Mouse (Mus musculus): ENCODE results near the gene Hoxd4. TPM values are rescaled to one million over a fixed set of nuclear protein-coding genes. Genes with fewer than 3 reads are reported as not detected.
A peak's percentile ranks its signal among the peaks of the same experiment; 100 is the strongest.

Gene Hoxd4
- total RNA-seq, 2 experiments from 2014 or later = 1.1 to 1.5 TPM

DNA sequence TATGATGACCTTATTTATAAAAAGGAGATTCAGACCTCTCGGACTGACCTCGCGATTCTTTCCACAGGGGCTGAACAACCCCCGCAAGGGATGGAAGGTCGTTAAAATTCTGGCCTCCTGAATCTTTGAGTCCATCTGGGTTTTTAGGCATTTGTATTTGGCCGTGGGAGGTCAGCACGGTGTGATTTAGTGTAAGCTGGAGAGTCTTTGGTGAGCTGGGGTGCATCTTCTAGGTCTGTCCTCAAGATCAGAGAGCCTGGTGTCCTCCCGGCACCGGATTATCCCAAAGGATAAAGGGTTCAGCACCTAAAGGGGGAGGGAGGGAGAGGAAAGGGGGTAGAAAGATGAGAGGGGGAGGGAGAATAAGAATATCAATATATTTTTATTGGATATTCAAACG is 8.4 kb upstream of the Hoxd4 start:
- no peak for DNase-seq
- intact Hi-C loops (cut with DNase I) = loop anchor here (2.0 to 5.0 kb wide), 4 partner anchors 259 to 449 kb away; no protein-coding TSS in a partner anchor

DNA sequence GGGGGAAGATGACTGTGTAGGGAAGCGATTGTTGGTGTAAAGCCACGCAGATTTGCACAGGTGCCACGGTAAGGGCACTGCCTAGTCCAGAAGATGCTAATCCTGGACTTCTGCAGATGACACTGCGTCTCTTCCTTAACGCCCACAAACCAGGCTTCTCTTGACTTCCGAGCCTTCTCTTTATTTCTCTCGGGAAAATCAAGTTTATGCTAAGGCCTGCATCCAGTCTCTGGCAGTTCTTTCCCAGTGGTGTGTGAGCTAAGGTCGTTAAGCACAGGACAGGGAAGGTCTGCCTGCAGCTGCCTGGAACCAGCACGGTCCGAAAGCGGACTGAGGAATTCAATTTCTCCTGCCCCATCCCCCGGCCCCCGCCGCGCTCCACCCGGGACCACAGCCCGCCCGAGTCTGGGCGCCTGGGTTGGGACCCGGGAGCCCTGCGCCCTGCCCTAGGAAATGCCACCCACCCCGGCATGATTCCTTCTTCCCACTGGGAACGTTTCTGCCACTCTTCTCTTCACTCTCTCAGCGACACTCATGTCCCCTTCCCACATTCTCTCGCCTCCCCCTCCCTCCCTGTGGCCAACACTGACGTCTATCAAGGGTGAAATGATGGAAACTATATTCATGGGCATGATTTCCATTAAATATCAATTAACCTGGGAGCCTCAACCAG is 7.9 kb upstream of the Hoxd4 start:
- intact Hi-C loops (cut with DNase I) = loop anchor here (2.0 to 5.0 kb wide), 4 partner anchors 258 to 448 kb away; no protein-coding TSS in a partner anchor
- DNase-seq = no peak

DNA sequence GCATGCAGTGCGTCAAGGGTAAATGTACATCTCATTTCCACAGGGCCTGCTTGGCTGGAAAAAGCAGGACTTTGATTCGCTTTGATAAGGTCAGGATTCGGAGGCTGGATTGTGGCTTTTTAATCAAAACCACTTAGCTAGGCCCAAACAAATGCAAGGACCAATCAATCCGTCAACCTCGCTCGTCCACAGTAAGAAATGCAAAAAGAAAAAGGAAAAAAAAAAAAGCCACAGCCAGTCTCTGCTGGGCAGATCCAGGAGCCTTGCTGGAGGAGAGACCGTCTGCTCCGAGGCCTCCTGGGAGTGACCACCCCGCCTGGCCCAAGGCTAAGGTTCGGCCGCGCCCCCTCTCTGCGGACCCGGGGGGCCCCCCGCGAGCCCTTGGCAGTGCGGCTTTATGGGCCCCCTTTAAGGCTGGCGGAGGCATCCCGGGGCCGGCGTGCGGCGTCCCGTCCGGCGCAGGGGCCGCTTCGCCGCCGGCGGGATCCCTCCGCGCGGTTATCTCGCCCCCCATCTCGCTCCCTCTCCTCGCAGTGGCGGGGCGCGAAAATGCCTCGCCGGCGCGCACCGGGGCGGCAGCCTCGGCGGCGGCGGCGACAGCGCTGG is 7.2 kb upstream of the Hoxd4 start, which contains the start of gene Hoxd8:
Gene Hoxd8 (plus strand): TSS at position 223 of the 606 bp plus-strand sequence.
- intact Hi-C loops (cut with DNase I) = loop anchor here (5.0 kb wide), 3 partner anchors 258 to 448 kb away; no protein-coding TSS in a partner anchor
- peak; percentile 66 to 70 for DNase-seq

DNA sequence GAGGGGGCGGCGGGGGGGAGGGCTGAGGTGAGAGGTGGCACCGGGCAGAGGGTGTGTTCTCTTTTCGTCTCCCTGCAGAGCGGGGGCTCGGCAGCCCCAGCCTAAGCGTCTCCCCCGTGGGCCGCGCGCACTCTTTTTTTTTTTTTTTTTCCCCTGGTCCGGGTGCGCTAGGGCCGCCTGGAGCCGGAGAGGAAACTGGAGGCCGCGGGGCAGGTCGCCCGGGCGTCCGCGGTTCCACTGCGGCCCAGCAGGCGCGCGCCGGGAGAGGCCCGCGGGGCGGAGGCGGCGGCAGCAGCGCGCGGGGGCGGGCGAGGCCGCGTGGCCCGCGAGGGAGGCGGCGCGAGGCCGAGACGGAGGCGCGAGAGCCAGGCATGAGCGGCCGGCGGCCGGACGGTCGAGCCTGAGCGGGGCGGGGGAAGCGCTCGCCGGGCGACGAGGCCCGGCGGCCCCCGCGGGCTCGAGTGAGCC is 6.7 kb upstream of the Hoxd4 start:
- intact Hi-C loops (cut with DNase I) = loop anchor here (5.0 kb wide), 4 partner anchors 257 to 882 kb away; no protein-coding TSS in a partner anchor
- no peak for DNase-seq

GRCm38 (mm10) chr2:74705467-74706089 is 6.2 kb upstream of the Hoxd4 start:
- no peak for DNase-seq
- intact Hi-C loops (cut with DNase I) = loop anchor here (5.0 kb wide), 1 partner anchor 882 kb away; no protein-coding TSS in a partner anchor

DNA sequence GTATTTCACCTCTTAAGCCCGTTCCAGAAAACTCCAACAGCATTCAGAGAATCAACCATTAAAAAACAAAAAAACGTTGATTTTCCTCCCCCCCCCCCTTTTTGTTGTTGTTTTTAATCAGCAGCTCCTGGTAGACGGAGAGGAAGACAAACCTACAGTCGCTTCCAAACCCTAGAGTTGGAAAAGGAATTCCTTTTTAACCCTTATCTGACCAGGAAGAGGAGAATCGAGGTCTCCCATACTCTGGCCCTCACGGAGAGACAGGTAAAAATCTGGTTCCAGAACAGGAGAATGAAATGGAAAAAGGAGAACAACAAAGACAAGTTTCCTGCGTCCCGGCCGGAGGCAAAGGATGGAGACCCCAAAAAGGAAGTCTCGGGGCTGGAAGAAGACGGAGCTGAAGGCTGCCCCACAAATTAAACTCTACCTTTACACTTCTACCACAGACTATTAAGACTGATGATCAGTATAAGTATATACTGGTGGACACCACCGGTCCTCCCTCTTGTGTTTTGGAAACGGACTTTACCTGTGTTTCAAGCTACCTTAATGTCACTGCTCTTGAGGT is 5.3 kb upstream of the Hoxd4 start:
- no peak for DNase-seq
- intact Hi-C loops (cut with DNase I) = loop anchor here (5.0 kb wide), 1 partner anchor 881 kb away; no protein-coding TSS in a partner anchor

DNA sequence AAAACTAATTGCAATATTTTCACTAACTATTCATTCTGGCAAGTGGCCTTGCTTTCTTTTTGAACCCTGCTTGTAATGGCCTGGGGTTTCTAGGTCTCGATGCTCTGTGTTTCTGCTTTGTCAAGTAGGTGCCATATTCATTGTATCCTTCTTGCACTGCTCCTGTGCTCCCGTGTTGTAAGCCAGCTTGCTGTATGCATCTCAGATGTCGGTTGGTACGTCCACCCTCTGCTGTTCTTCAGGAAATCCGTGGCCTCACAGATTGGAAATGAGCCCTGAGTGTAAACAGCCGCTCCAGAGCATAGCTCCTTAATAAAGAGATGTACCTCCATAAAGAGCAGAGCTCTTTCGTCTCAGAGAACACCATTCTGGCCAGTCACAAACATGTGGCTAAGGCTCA is 4.1 kb upstream of the Hoxd4 start:
- no peak for DNase-seq
- intact Hi-C loops (cut with DNase I) = loop anchor here (5.0 kb wide), 1 partner anchor 880 kb away; no protein-coding TSS in a partner anchor

- no peak for DNase-seq
- intact Hi-C loops (cut with DNase I) = loop anchor here (5.0 kb wide), 1 partner anchor 879 kb away; no protein-coding TSS in a partner anchor
These were observed 3.1 kb upstream of the Hoxd4 start for GRCm38 (mm10) chr2:74708676-74709075.

DNA sequence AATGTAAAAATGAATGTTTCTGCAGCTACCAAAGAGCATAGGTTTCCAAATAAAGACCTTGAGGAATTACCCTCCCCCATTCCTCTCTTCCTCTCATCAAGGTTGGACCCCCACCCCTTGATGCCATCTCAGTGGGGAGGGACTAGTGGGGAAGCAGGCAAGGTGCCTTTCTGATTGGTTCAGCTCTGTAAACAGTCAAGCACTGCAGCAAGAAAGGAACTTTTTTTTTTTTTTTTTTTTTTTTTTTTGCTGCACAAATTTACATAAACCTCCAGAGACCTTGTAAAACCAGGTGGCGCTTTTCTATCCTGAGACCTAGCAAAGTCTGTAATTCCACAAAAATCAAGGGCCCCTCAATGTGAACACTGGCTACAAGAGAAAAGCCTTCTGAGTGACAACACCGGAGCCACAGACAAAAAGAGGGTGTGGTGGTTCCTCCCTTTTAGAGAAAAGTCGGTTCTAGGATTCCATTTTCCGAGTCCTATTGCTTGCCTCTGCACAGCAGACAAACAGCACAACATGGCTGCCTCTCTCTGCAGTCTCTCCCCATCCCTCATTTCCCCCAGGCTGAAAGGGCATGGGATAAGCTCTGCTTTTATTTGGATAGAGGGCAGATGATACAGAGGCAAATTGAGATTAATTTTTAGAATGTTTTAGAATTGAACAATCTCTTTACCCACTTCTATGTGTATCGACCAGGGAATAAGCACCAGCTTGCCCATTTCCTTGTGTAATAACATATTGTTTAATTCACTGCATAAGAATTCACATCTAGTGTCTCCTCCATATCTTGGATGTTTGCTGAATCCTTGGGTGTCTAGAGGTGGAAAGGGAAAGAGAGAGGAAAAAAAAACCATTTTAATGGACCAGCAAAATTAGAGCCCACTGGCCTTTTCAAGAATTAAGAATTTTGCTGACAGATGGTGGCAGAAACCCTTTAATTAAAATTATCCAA is 2.0 kb upstream of the Hoxd4 start:
- DNase-seq = no peak
- intact Hi-C loops (cut with DNase I) = loop anchor here (5.0 kb wide), 1 partner anchor 878 kb away; no protein-coding TSS in a partner anchor

DNA sequence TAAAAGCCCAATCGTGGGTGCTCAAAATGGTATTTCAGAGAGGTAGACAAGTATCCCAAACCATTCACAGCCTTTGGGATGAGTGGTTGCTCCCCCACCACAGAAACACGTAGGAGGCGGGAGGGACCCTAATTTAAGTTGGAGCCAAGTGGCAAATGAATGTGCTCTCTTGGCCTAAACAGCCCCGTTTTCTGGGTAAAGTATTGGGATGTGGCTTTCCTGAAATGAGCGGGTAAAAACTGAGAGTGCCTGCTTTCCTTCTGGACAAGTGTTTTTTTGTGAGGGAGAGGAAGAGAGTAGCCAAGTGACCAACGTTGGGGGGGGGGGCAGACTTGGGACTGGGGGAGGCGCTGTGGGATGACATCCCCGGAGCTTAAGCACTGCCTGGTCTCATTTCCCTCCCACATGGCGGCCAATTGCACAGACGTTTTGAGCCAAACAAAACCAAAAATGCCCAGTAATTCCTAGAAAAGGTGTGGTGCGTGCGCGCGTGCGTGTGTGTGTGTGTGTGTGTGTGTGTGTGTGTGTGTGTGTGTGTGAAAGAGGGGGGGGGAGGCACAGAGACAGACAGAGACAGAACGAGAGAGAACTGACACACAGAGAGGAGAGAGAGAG is 693 bp upstream of the Hoxd4 start:
- DNase-seq = no peak
- intact Hi-C loops (cut with DNase I) = no loop called here

- DNase-seq = no peak
- intact Hi-C loops (cut with DNase I) = no loop called here
These were observed 1.8 kb downstream of the Hoxd4 start for GRCm38 (mm10) chr2:74713239-74714150.

GRCm38 (mm10) chr2:74714156-74714789 is 2.5 kb downstream of the Hoxd4 start:
- intact Hi-C loops (cut with DNase I) = no loop called here
- DNase-seq = no peak

DNA sequence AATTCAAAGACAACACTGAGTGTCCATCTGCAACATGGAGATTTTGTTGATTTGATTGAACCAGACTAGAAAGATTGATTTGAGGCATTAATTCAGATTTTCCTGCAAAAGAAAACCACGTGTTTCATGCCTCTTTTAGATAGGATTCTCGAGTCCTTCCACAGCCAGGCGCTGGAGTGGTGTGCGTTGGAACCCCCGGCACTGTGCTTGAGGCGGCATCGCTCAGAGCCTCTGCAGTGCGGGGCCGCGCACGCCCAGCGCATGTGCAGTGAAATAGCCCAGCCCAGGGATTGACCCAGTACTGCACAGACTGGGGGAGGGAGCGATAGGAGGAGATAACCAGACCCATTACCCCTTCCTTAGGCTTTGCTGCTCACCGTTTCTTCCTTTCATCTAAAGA is 3.2 kb downstream of the Hoxd4 start:
- no peak for DNase-seq
- intact Hi-C loops (cut with DNase I) = loop anchor here (5.0 kb wide), 1 partner anchor 337 kb away; no protein-coding TSS in a partner anchor

DNA sequence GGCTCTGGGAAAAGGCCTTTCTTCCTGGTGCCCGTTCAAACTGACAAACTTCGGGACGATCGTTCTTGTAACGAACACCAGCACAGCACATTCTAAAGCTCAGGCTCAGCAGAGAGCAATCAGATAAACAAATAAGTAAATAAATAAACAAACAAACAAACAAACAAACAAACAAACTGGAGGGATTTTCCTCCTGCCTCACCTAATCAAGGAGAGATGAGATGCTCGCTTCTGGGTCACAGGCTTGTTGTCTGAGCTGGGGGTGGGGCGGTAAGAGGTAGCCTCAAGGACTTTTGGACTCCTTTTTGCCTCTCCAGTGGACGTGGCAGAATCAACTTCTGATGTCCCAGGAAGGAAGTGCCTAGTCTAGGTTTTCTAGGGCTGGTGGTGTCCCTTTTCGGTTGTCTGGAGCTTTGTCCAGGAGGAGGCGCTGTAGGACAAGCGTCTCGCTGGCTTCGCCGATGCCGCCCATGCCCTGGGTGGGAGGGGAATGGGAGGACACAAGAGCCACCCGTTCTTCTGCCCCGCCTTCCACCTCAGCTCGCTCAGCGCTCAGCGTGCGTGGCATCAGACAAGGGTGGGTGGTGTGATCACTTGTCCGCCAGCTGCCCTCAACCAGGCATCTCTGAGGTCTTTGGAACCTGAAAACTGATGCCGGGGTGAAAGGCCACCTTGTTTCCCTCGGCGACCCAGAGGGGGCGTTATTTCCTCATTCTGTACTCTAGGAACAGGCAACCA is 3.9 kb downstream of the Hoxd4 start:
- peak; percentile 81 to 85 for DNase-seq
- intact Hi-C loops (cut with DNase I) = loop anchor here (1.0 to 5.0 kb wide), 2 partner anchors 249 to 337 kb away; no protein-coding TSS in a partner anchor

DNA sequence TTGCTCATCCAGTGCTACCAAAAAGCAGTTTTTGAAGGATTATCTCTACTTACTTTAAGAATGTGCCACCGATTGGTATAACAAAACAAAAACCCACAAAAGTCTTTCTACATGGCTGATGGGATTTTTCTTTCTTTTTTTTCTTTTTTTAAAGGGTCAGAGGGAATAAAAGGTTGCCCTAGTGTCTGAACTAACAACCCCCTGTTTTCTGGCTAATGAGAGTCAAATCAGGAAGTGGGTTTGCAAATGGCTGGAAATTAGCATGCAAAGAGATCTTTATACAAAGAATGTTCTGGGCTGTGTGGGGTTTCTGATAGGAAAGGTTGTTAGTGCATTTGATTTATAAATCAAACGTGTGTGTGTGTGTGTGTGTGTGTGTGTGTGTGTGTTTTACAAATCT is 8.7 kb downstream of the Hoxd4 start:
- intact Hi-C loops (cut with DNase I) = no loop called here
- DNase-seq = no peak

- no peak for DNase-seq
- intact Hi-C loops (cut with DNase I) = no loop called here
These were observed 9.3 kb downstream of the Hoxd4 start for GRCm38 (mm10) chr2:74720955-74721491.

Data from gastrocnemius, postnatal 36 days (tissue).